Mouse (Mus musculus) MEL (cell line): ENCODE results near the gene Il21. TPM values are rescaled to one million over a fixed set of nuclear protein-coding genes. Genes with fewer than 3 reads are reported as not detected.

Source experiments
- DNase-seq: peaks from one replicate; pipeline ENCODE4 v3.0.0; 2011; ENCODE audit warnings: low read depth, low spot score
- H3K27ac ChIP-seq: 2 replicates; pipeline ENCODE4 v1.5.1; 2012; ENCODE audit warnings: low read depth, mild to moderate bottlenecking, control low read depth, low read length, moderate library complexity; ENCODE audit not compliant: control insufficient read depth
- H3K27me3 ChIP-seq, 2 experiments: fragments of 150-350 bp in 1 of 2; sonication (generic) in 1 of 2; 2 replicates each; pipeline ENCODE4 v1.6.1; 2012; ENCODE audit warnings: low read length in 2 of 2, mild to moderate bottlenecking in 2 of 2, improper control_type of control experiment in 1 of 2, moderate library complexity in 1 of 2; ENCODE audit not compliant: insufficient read depth in 2 of 2, control insufficient read depth in 1 of 2
- H3K36me3 ChIP-seq, 2 experiments: 2 replicates each; pipeline ENCODE4 v1.6.1; 2012 to 2014; ENCODE audit warnings: low read length in 2 of 2, improper control_type of control experiment in 1 of 2, inconsistent platforms in 1 of 2, mild to moderate bottlenecking in 1 of 2; ENCODE audit not compliant: insufficient read depth in 2 of 2, control insufficient read depth in 1 of 2
- H3K4me1 ChIP-seq, 2 experiments: fragments of 150-350 bp in 1 of 2; sonication (generic) in 1 of 2; 2 replicates each; pipeline ENCODE4 v1.6.1; 2012; ENCODE audit warnings: low read length in 2 of 2, improper control_type of control experiment in 1 of 2, mild to moderate bottlenecking in 1 of 2; ENCODE audit not compliant: insufficient read depth in 2 of 2, control insufficient read depth in 1 of 2
- H3K4me3 ChIP-seq, 2 experiments: fragments of 150-350 bp in 1 of 2; sonication (generic) in 1 of 2; 2 replicates each; pipeline ENCODE4 v1.5.1; 2012; ENCODE audit warnings: low read depth in 2 of 2, low read length in 2 of 2, mild to moderate bottlenecking in 2 of 2, moderate library complexity in 2 of 2, control low read depth in 1 of 2, improper control_type of control experiment in 1 of 2; ENCODE audit not compliant: control insufficient read depth in 1 of 2, insufficient read depth in 1 of 2
- H3K79me2 ChIP-seq: 2 replicates; pipeline ENCODE4 v1.6.1; 2012; ENCODE audit warnings: mild to moderate bottlenecking, low read length, moderate library complexity; ENCODE audit not compliant: control insufficient read depth, poor library complexity, insufficient read depth
- H3K9ac ChIP-seq: 2 replicates; pipeline ENCODE4 v1.6.1; 2012; ENCODE audit warnings: low read depth, mild to moderate bottlenecking, control low read depth, low read length, moderate library complexity; ENCODE audit not compliant: control insufficient read depth, poor library complexity, severe bottlenecking
- H3K9me3 ChIP-seq: fragments of 150-350 bp; sonication (generic); replicated peaks from 2 replicates; pipeline ENCODE4 v1.6.1; 2012; ENCODE audit warnings: mild to moderate bottlenecking, low read length, improper control_type of control experiment, moderate library complexity; ENCODE audit not compliant: insufficient read depth
- BHLHE40 ChIP-seq: IDR thresholded peaks from 2 replicates; pipeline ENCODE4 v1.6.1; 2012; ENCODE audit warnings: low read depth, mild to moderate bottlenecking, inconsistent platforms, low read length, improper control_type of control experiment, borderline replicate concordance
- E2F4 ChIP-seq: IDR thresholded peaks from 2 replicates; pipeline ENCODE4 v1.6.1; 2011; ENCODE audit warnings: low read depth, low read length, improper control_type of control experiment, borderline replicate concordance
- ELF1 ChIP-seq: IDR thresholded peaks from 2 replicates; pipeline ENCODE4 v1.6.1; 2014; ENCODE audit warnings: low read depth, mild to moderate bottlenecking, inconsistent platforms, low read length, improper control_type of control experiment, moderate library complexity
- EP300 ChIP-seq, 2 experiments: IDR thresholded peaks; 2 replicates each; pipeline ENCODE4 v1.6.1; 2011; ENCODE audit warnings: improper control_type of control experiment in 2 of 2, low read length in 2 of 2, low read depth in 1 of 2, mild to moderate bottlenecking in 1 of 2
- ETS1 ChIP-seq: IDR thresholded peaks from 2 replicates; pipeline ENCODE4 v1.6.1; 2012; ENCODE audit warnings: low read depth, mild to moderate bottlenecking, inconsistent platforms, low read length, improper control_type of control experiment, moderate library complexity
- GABPA ChIP-seq: IDR thresholded peaks from 2 replicates; pipeline ENCODE4 v1.6.1; 2012; ENCODE audit warnings: low read depth, mild to moderate bottlenecking, inconsistent platforms, low read length, improper control_type of control experiment, moderate library complexity
- HCFC1 ChIP-seq: IDR thresholded peaks from 2 replicates; pipeline ENCODE4 v1.6.1; 2012; ENCODE audit warnings: low read depth, mild to moderate bottlenecking, inconsistent platforms, low read length, improper control_type of control experiment, moderate library complexity
- JUND ChIP-seq: IDR thresholded peaks from 2 replicates; pipeline ENCODE4 v1.6.1; 2011; ENCODE audit warnings: low read depth, mild to moderate bottlenecking, improper control_type of control experiment, low read length
- KAT2A ChIP-seq: conservative IDR thresholded peaks from 2 replicates; pipeline ENCODE4 v1.6.1; 2012; ENCODE audit warnings: low read depth, low read length, improper control_type of control experiment, inconsistent platforms
- MAX ChIP-seq: IDR thresholded peaks from 2 replicates; pipeline ENCODE4 v1.6.1; 2011; ENCODE audit warnings: low read length, improper control_type of control experiment
- MEF2A ChIP-seq: IDR thresholded peaks from 2 replicates; pipeline ENCODE4 v1.6.1; 2014; ENCODE audit warnings: low read depth, mild to moderate bottlenecking, inconsistent platforms, low read length, improper control_type of control experiment; ENCODE audit not compliant: poor library complexity, insufficient replicate concordance, severe bottlenecking; ENCODE audit errors: extremely low read depth
- MYC ChIP-seq: IDR thresholded peaks from 2 replicates; pipeline ENCODE4 v1.6.1; 2011; ENCODE audit warnings: low read depth, mild to moderate bottlenecking, low read length, improper control_type of control experiment, moderate library complexity
- SIN3A ChIP-seq: IDR thresholded peaks from 2 replicates; pipeline ENCODE4 v1.6.1; 2012; ENCODE audit warnings: low read length, improper control_type of control experiment, inconsistent platforms
- SMC3 ChIP-seq: IDR thresholded peaks from 2 replicates; pipeline ENCODE4 v1.6.1; 2011; ENCODE audit warnings: low read depth, low read length, improper control_type of control experiment
- TAL1 ChIP-seq: IDR thresholded peaks from 2 replicates; pipeline ENCODE4 v1.6.1; 2012; ENCODE audit warnings: mild to moderate bottlenecking, inconsistent platforms, low read length, moderate library complexity, mixed read lengths
- TBP ChIP-seq: IDR thresholded peaks from 2 replicates; pipeline ENCODE4 v1.8.0; 2011; ENCODE audit warnings: low read depth, low read length, improper control_type of control experiment
- TCF12 ChIP-seq: IDR thresholded peaks from 2 replicates; pipeline ENCODE4 v1.6.1; 2014; ENCODE audit warnings: low read depth, mild to moderate bottlenecking, inconsistent platforms, low read length, improper control_type of control experiment, moderate library complexity
- USF1 ChIP-seq: IDR thresholded peaks from 2 replicates; pipeline ENCODE4 v1.6.1; 2014; ENCODE audit warnings: low read depth, mild to moderate bottlenecking, inconsistent platforms, low read length, improper control_type of control experiment, moderate library complexity
- ZC3H11A ChIP-seq: IDR thresholded peaks from 2 replicates; pipeline ENCODE4 v1.6.1; 2012; ENCODE audit warnings: low read depth, mild to moderate bottlenecking, inconsistent platforms, low read length, improper control_type of control experiment
- ZNF384 ChIP-seq: IDR thresholded peaks from 2 replicates; pipeline ENCODE4 v1.6.1; 2012; ENCODE audit warnings: low read depth, mild to moderate bottlenecking, inconsistent platforms, low read length, improper control_type of control experiment
- polyA plus RNA-seq, 2 experiments: library from polyadenylated mRNA; stranded (reverse) in 1 of 2; unstranded in 1 of 2; fragments of >175 nt in 1 of 2; fragments of >200 nt in 1 of 2; gene quantifications; 2 replicates each; pipeline versions ENCODE4 v1.2.1 to v1.2.4; 2012; ENCODE audit warnings: low replicate concordance in 2 of 2, low read depth in 1 of 2; ENCODE audit not compliant: insufficient read length in 2 of 2, insufficient read depth in 1 of 2, missing spikeins in 1 of 2
- total RNA-seq: library from RNA; depleted of rRNA; stranded (reverse); fragments of 300-350 nt; gene quantifications from 2 replicates; pipeline ENCODE4 v1.2.3, GENCODE M21; 2012

Il21 gene
- total and polyA plus RNA-seq, 3 experiments = not detected

DNA sequence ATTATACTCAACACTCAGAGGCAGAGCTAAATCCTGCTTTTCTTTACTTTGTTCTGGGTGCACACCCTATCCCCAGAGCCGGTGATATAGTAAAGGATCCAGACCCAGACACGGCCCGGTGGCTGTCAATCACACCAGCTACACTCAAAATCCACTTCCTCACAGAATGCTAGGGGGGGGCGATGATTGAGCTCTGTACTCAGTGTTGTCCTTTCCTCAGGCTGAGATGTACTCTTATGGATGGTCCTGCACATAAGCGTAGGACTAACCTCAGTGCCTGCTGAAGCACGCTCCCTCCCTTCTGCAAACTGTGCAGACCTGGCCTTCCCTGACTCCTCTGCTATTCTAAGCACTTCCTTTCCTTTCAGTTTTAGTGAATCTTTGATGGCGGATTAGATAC lies 29.6 kb downstream of the Il21 start:
- Histone ChIP-seq H3K9ac (no peak overlapping the region), H3K9me3 (no peaks in the 10 kb centered on the region), H3K27ac (no peak overlapping the region), H3K36me3 (peaks cover 0 to 2% of the 10 kb centered on the region in 2 experiments; a peak in 2 of 4 replicates), H3K4me3 (no peak overlapping the region), H3K79me2 (no peaks in the 10 kb centered on the region), H3K4me1 (peaks cover 0 to 13% of the 10 kb centered on the region in 2 experiments; a peak in 2 of 4 replicates)
- DNase-seq = no peak
- TF ChIP-seq ZNF384 (no peak), BHLHE40 (no peak), KAT2A (no peak), HCFC1 (no peak), SMC3 (no peak), TCF12 (no peak), TAL1 (no peak)
- TF ChIP-seq, all 39 proteins: peak for 0
- peaks cover 0 to under 1% of the 10 kb centered on the region in 2 experiments; a peak in 2 of 4 replicates for H3K27me3 ChIP-seq

DNA sequence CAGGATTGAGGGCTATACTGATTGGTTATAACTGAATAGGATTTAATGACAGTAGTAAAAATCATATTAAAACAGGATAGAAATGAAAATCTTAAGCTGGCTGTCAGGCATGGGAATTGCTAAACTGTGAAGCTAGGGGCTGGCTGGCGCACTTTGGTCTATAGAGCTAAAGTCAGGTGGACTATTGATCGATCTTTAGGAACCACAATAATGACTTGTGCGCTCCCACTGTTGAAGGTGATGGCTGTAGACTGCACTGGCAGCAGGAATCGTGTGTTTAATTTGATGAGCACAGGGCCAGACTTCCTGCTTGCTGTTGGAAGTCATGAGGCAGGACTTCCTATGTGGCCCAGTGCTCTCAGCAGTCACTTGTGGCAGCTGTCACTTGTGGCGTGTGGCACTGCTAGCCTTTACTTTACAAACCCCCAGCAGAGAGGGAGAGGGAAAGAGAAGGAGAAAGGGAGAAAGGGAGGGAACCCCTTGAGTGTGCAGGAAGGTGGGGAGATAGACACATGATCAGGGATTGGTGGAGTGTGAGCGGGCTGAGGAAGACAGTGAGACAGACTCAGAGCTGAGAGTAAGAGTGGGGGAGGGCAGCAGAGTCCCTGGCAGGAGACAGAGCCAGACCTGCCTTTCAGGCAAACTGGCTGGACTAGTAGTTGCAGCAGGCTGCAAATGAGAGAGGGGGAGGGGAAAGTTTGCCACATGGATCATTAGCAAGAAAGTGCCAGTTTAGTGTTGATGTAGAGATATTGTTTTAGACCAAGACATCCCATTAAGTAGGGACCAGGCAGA lies 31.1 kb downstream of the Il21 start:
- Histone ChIP-seq H3K27me3 (no peaks in the 10 kb centered on the region; a peak in 2 of 4 replicates), H3K36me3 (peaks cover 0 to 2% of the 10 kb centered on the region in 2 experiments; a peak in 2 of 4 replicates), H3K9me3 (no peaks in the 10 kb centered on the region), H3K27ac (no peak overlapping the region), H3K9ac (peak overlapping the region; percentile 34; the same call in 1 of the 2 replicates), H3K4me3 (peak overlapping the region in 1 of 2 experiments; percentile 26; a peak in 2 of 4 replicates), H3K4me1 (peaks cover 0 to 13% of the 10 kb centered on the region in 2 experiments; a peak in 2 of 4 replicates), H3K79me2 (no peaks in the 10 kb centered on the region)
- peak; percentile 46 for DNase-seq
- TF ChIP-seq EP300 (IDR thresholded peaks at IDR 0.05; ENCODE audit: low read depth in 1 of 2, low read length in 2 of 2) = 0 out of 4 replicates have a peak, but pooled peaks have one; percentile 14 to 26
- TF ChIP-seq TAL1 = peak; percentile 23; the same call in 1 of the 2 replicates
- TF ChIP-seq MAX = 0 out of 2 replicates have a peak, but pooled peaks have one; percentile 24
- TF ChIP-seq SIN3A = 0 out of 2 replicates have a peak, but pooled peaks have one; percentile 14
- no peak for TF ChIP-seq GABPA
- 0 out of 2 replicates have a peak, but pooled peaks have one; percentile 11 for TF ChIP-seq ELF1

DNA sequence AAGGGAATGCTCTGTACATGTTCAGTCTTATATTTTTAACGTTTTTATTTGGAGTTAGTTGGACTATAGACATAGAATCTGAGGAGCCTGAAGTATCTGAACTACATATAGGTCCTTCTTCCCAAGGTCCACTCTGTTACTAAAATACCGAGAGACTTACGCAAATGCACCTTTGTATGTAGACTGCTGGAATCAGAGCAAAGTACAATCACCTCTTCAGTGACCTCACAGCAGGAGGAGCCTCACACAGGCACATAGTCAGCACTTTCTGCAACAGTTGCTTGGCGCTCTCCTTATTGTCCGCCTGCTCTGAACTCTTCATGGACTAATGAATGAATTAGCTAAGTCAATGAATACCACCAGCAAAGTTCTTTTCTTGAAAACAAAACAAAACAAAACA lies 34.1 kb downstream of the Il21 start:
- Histone ChIP-seq H3K27ac (no peak overlapping the region), H3K4me3 (no peak overlapping the region), H3K27me3 (no peaks in the 10 kb centered on the region; a peak in 3 of 4 replicates), H3K79me2 (no peaks in the 10 kb centered on the region), H3K36me3 (no peaks in the 10 kb centered on the region; a peak in 1 of 4 replicates), H3K9ac (no peak overlapping the region), H3K9me3 (no peaks in the 10 kb centered on the region), H3K4me1 (peaks cover 0 to 8% of the 10 kb centered on the region in 2 experiments; a peak in 1 of 4 replicates)
- TF ChIP-seq MEF2A (no peak), JUND (no peak), ETS1 (no peak), E2F4 (no peak), BHLHE40 (no peak), TCF12 (no peak), USF1 (no peak), KAT2A (no peak), ZC3H11A (no peak), ELF1 (no peak), SMC3 (no peak), HCFC1 (no peak), TBP (no peak), MYC (no peak)
- no peak for DNase-seq
